Mouse (Mus musculus) cortical plate, adult 2 months (tissue): Measurements from ENCODE around the gene Saxo1. TPM values are rescaled to one million over a fixed set of nuclear protein-coding genes. Genes with fewer than 3 reads are reported as not detected.

ENCODE experiments used
- H3K27ac ChIP-seq: fragments of 200-500 bp; 2 replicates; pipeline ENCODE4 v1.5.1; 2012; ENCODE audit warnings: low read length, control low read depth, inconsistent platforms; ENCODE audit not compliant: insufficient read depth
- H3K4me1 ChIP-seq: fragments of 200-500 bp; 2 replicates; pipeline ENCODE4 v1.6.1; 2011; ENCODE audit warnings: low read length; ENCODE audit not compliant: control insufficient read depth, insufficient read depth
- H3K4me3 ChIP-seq: fragments of 200-500 bp; 2 replicates; pipeline ENCODE4 v1.5.1; 2011; ENCODE audit warnings: mild to moderate bottlenecking, low read length, control low read depth; ENCODE audit not compliant: insufficient read depth
- CTCF ChIP-seq: fragments of 200-500 bp; IDR thresholded peaks from 2 replicates; pipeline ENCODE4 v1.5.1; 2011; ENCODE audit warnings: mild to moderate bottlenecking, control low read depth, low read length; ENCODE audit not compliant: insufficient read depth; ENCODE audit errors: extremely low read depth
- POLR2A ChIP-seq: fragments of 200-500 bp; IDR thresholded peaks from 2 replicates; pipeline ENCODE4 v1.6.1; 2011; ENCODE audit warnings: mild to moderate bottlenecking, low read length, control low read depth; ENCODE audit not compliant: insufficient read depth; ENCODE audit errors: extremely low read depth
- polyA plus RNA-seq: library from polyadenylated mRNA; depleted of rRNA; stranded (reverse); fragments of >200 nt; gene quantifications from 2 replicates; pipeline ENCODE4 v1.2.3, GENCODE M21; 2012

Saxo1 gene
- polyA plus RNA-seq, 1 experiment: 0.06 TPM

- Histone ChIP-seq H3K4me3 (no peak overlapping the region), H3K4me1 (no peaks in the 10 kb centered on the region), H3K27ac (no peak overlapping the region)
- TF ChIP-seq CTCF (no peak), POLR2A (no peak)
Observed at GRCm38 (mm10) chr4:86486901-86487300, 71.2 kb downstream of the Saxo1 start.

- no peak overlapping the region for H3K4me3 ChIP-seq
- no peaks in the 10 kb centered on the region for H3K4me1 ChIP-seq
- TF ChIP-seq POLR2A: no peak
- TF ChIP-seq CTCF: no peak
- no peak overlapping the region for H3K27ac ChIP-seq
Observed at GRCm38 (mm10) chr4:86486491-86486890, 71.6 kb downstream of the Saxo1 start.

GRCm38 (mm10) chr4:86485052-86485451 is 73.1 kb downstream of the Saxo1 start:
- H3K27ac ChIP-seq: no peak overlapping the region
- no peaks in the 10 kb centered on the region for H3K4me1 ChIP-seq
- TF ChIP-seq POLR2A (no peak), CTCF (no peak)
- no peak overlapping the region for H3K4me3 ChIP-seq

GRCm38 (mm10) chr4:86483686-86484085 is 74.4 kb downstream of the Saxo1 start:
- no peak for TF ChIP-seq CTCF
- TF ChIP-seq POLR2A: no peak
- H3K27ac ChIP-seq: no peak overlapping the region; the same call in 1 of the 2 replicates

GRCm38 (mm10) chr4:86483013-86483615 is 75.0 kb downstream of the Saxo1 start:
- Histone ChIP-seq H3K4me1 (no peaks in the 10 kb centered on the region), H3K4me3 (no peak overlapping the region), H3K27ac (no peak overlapping the region; the same call in 1 of the 2 replicates)
- no peak for TF ChIP-seq POLR2A
- no peak for TF ChIP-seq CTCF

More at GRCm38 (mm10) chr4:86483686-86484085, 74.4 kb downstream of the Saxo1 start:
- no peak overlapping the region for H3K4me3 ChIP-seq
- no peaks in the 10 kb centered on the region for H3K4me1 ChIP-seq

GRCm38 (mm10) chr4:86480891-86481290 is 77.2 kb downstream of the Saxo1 start:
- Histone ChIP-seq H3K27ac (no peak overlapping the region), H3K4me1 (no peaks in the 10 kb centered on the region), H3K4me3 (no peak overlapping the region)
- TF ChIP-seq CTCF: peak; percentile 67
- no peak for TF ChIP-seq POLR2A

GRCm38 (mm10) chr4:86464808-86465207 is 93.3 kb downstream of the Saxo1 start:
- Histone ChIP-seq H3K4me3 (no peak overlapping the region), H3K27ac (no peak overlapping the region), H3K4me1 (no peaks in the 10 kb centered on the region)
- no peak for TF ChIP-seq POLR2A
- TF ChIP-seq CTCF: no peak

- Histone ChIP-seq H3K27ac (no peak overlapping the region), H3K4me3 (no peak overlapping the region), H3K4me1 (no peaks in the 10 kb centered on the region)
- TF ChIP-seq CTCF (no peak), POLR2A (no peak)
Observed at GRCm38 (mm10) chr4:86450468-86450867, 107.7 kb downstream of the Saxo1 start.

GRCm38 (mm10) chr4:86436336-86436735 is 121.8 kb downstream of the Saxo1 start:
- Histone ChIP-seq H3K4me1 (no peaks in the 10 kb centered on the region), H3K4me3 (no peak overlapping the region), H3K27ac (no peak overlapping the region)
- TF ChIP-seq CTCF: no peak
- no peak for TF ChIP-seq POLR2A

- H3K4me3 ChIP-seq: no peak overlapping the region
- TF ChIP-seq POLR2A (no peak), CTCF (no peak)
- H3K27ac ChIP-seq: no peak overlapping the region
- H3K4me1 ChIP-seq: no peaks in the 10 kb centered on the region
Observed at GRCm38 (mm10) chr4:86435631-86436030, 122.5 kb downstream of the Saxo1 start.

- Histone ChIP-seq H3K27ac (no peak overlapping the region), H3K4me3 (no peak overlapping the region), H3K4me1 (no peaks in the 10 kb centered on the region)
- no peak for TF ChIP-seq POLR2A
- no peak for TF ChIP-seq CTCF
Observed at GRCm38 (mm10) chr4:86428091-86428745, 129.9 kb downstream of the Saxo1 start.
